ENCODE assay signal across 22 mouse cellular contexts in the genomic region with DNA sequence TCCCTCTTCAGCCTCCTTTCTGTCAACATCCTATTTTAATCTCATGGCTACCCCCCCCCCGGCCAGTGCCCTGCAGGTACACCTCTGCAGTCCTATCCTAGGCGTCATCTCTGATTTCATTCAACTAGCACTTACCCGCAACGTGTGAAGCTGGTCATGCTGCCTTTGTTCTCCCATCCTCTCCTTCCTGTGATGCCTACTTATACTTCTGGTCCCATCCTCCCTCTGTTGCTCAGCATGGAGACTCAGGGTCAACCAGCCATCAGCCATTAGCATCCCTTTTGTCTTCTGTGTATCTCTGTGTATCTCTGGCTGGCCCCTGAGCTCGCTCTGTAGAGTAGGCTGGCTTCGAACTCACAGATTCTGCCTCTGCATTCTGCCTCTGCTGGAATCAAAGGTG. TPM values are rescaled to one million over a fixed set of nuclear protein-coding genes. Genes with fewer than 3 reads are reported as not detected.
DNase-seq lines count a peak whose midpoint lies in the region; ATAC-seq lines count a peak whose summit lies in the region.
"Had no signal": no experiment of that assay in that cellular context is flagged by ENCODE, and none has a peak within 500 bp of the region (broad histone marks: within the 10 kb centered on the region; RNA-seq: fewer than 3 reads in every experiment).

No protein-coding gene starts in this region.

- H3K9ac ChIP-seq in kidney, embryonic 15.5 days: no peak overlapping the region
- H3K9ac ChIP-seq: embryonic facial prominence, embryonic 13.5 days; hindbrain, embryonic 14.5 days; limb, embryonic 13.5 days; midbrain, embryonic 15.5 days had no signal

- WGBS in kidney, embryonic 15.5 days: 69% methylated on average over 4 of the region's 6 CpGs

- no peak overlapping the region for H3K4me3 ChIP-seq in kidney, embryonic 15.5 days (replicated peaks)
- H3K4me3 ChIP-seq: embryonic facial prominence, embryonic 13.5 days; limb, embryonic 13.5 days; midbrain, embryonic 15.5 days had no signal

- H3K27ac ChIP-seq in kidney, embryonic 15.5 days: 0 out of 2 replicates have a peak overlapping the region, but pooled peaks have one; percentile 18
- H3K27ac ChIP-seq: embryonic facial prominence, embryonic 13.5 days; hindbrain, embryonic 14.5 days; limb, embryonic 13.5 days; midbrain, embryonic 15.5 days had no signal

- intact Hi-C loops in heart, postnatal 25 days (cut with DNase I): no loop called here

- H3K9me3 ChIP-seq in kidney, embryonic 15.5 days (replicated peaks): no peaks in the 10 kb centered on the region
- H3K9me3 ChIP-seq: embryonic facial prominence, embryonic 13.5 days; limb, embryonic 13.5 days; midbrain, embryonic 15.5 days had no signal

- no peaks in the 10 kb centered on the region for H3K36me3 ChIP-seq in kidney, embryonic 15.5 days
- H3K36me3 ChIP-seq: embryonic facial prominence, embryonic 13.5 days; limb, embryonic 13.5 days; midbrain, embryonic 15.5 days had no signal

- peaks cover 69% of the 10 kb centered on the region for H3K4me1 ChIP-seq in kidney, embryonic 15.5 days

- no peak for ATAC-seq in kidney, embryonic 15.5 days (replicated peaks; ENCODE audit: low FRiP score)
- ATAC-seq: midbrain, embryonic 15.5 days had no signal

- H3K4me2 ChIP-seq in kidney, embryonic 15.5 days: no peak overlapping the region
- H3K4me2 ChIP-seq: embryonic facial prominence, embryonic 13.5 days; hindbrain, embryonic 14.5 days; limb, embryonic 13.5 days; liver, embryonic 11.5 days; midbrain, embryonic 15.5 days had no signal

- DNase-seq in kidney, adult 11 months: no peak
- peak; percentile 61 for DNase-seq in CD4-positive, CD25-positive, alpha-beta regulatory T cell, adult 2 months (ENCODE audit: low read depth, low spot score)
- DNase-seq in ES-CJ7 (ENCODE audit: low read depth, low spot score): peak; percentile 59
- DNase-seq in induced T-regulatory cell, adult 2 months (ENCODE audit: low read depth): peak; percentile 60
- DNase-seq in heart, postnatal 25 days (ENCODE audit: low spot score): no peak
- DNase-seq in adipocyte (ENCODE audit: low spot score): no peak
- DNase-seq: adrenal gland, postnatal 10 days; B cell, adult 2 months; cerebellum, adult 9-11 months; embryo, embryonic 11 days; gastrocnemius, postnatal 14 days; heart, postnatal 14 days; layer of hippocampus, adult 9-11 months; lung, postnatal 4 days; right cerebral cortex, postnatal 14 days; thymus, postnatal 4 days had no signal

- no peaks in the 10 kb centered on the region for H3K27me3 ChIP-seq in kidney, embryonic 15.5 days
- H3K27me3 ChIP-seq: embryonic facial prominence, embryonic 13.5 days; limb, embryonic 13.5 days; midbrain, embryonic 15.5 days had no signal

RNA-seq across cellular contexts. Expression of gene Sh3rf1, which starts 47.3 kb away (rescaled TPM):
- polyA plus RNA-seq in kidney, embryonic 15.5 days (2015; fragmentation: Nextera tagmentation; extraction: Ambion mirVana): 21.4 and 22.4 TPM in 2 replicates
- total RNA-seq in heart, postnatal 25 days (2021): 1 to 10 TPM; 5.5 to 6.0 TPM

Comparison
In these comparisons a context has a peak if more than half of its experiments do, and no peak if none do; other contexts are left out.
1. DNase-seq: peak in CD4-positive, CD25-positive, alpha-beta regulatory T cell, adult 2 months (single experiment), ES-CJ7 (single experiment) and induced T-regulatory cell, adult 2 months (single experiment); none in kidney, adult 11 months (single experiment), heart, postnatal 25 days (single experiment) and adipocyte (single experiment).